Mouse (Mus musculus) hindbrain, postnatal 0 days (tissue): Measurements from ENCODE around the gene Gm8251. TPM values are rescaled to one million over a fixed set of nuclear protein-coding genes. Genes with fewer than 3 reads are reported as not detected.
"Not testable (repeated sequence)": the region's sequence is repeated elsewhere in the genome, so short reads cannot be mapped to it uniquely, and the experiment has no call there.

Source experiments
- ATAC-seq: fragments of 200-750 bp; cut with Nextera tagmentation; 2 replicates; pipeline ENCODE4 v1.8.0; 2017; ENCODE audit warnings: mild to moderate bottlenecking, moderate TSS enrichment, moderate library complexity
- DNase-seq: peaks from one replicate; pipeline ENCODE4 v3.0.0-alpha.2; 2015; ENCODE audit warnings: low spot score
- H3K27ac ChIP-seq: fragments of 300-500 bp; sonication (generic); 2 replicates; pipeline ENCODE4 v1.5.1; 2014; ENCODE audit warnings: mild to moderate bottlenecking
- H3K27me3 ChIP-seq: fragments of 300-500 bp; sonication (generic); 2 replicates; pipeline ENCODE4 v1.6.1; 2014; ENCODE audit warnings: low read length, mixed read lengths; ENCODE audit not compliant: insufficient read depth
- H3K36me3 ChIP-seq: fragments of 300-500 bp; sonication (generic); 2 replicates; pipeline ENCODE4 v1.6.1; 2014; ENCODE audit warnings: low read length, mixed read lengths; ENCODE audit not compliant: insufficient read depth
- H3K4me1 ChIP-seq: fragments of 300-500 bp; sonication (generic); 2 replicates; pipeline ENCODE4 v1.6.1; 2014; ENCODE audit warnings: antibody characterized with exemption, low read length, mixed read lengths; ENCODE audit not compliant: insufficient read depth
- H3K4me2 ChIP-seq: fragments of 300-500 bp; sonication (generic); 2 replicates; pipeline ENCODE4 v1.6.1; 2014; ENCODE audit warnings: low read depth, mild to moderate bottlenecking, low read length, moderate library complexity, mixed read lengths
- H3K4me3 ChIP-seq: fragments of 300-500 bp; sonication (generic); 2 replicates; pipeline ENCODE4 v1.5.1; 2014; ENCODE audit warnings: low read length
- H3K9ac ChIP-seq: fragments of 300-500 bp; sonication (generic); replicated peaks from 2 replicates; pipeline ENCODE4 v1.6.1; 2014; ENCODE audit warnings: mild to moderate bottlenecking, low read length, moderate library complexity, mixed read lengths
- H3K9me3 ChIP-seq: fragments of 300-500 bp; sonication (generic); 2 replicates; pipeline ENCODE4 v1.6.1; 2016; ENCODE audit warnings: low read length, mixed read lengths
- CTCF ChIP-seq: IDR thresholded peaks from 2 replicates; pipeline ENCODE4 v1.5.1; 2016; ENCODE audit warnings: antibody characterized with exemption, control low read depth, low read depth
- WGBS: fragments of 180-500 bp; shearing (Covaris S2); extraction: QIAGEN DNeasy Blood & Tissue Kit; methylation state at CpG from one replicate; pipeline ENCODE4 v1.1.7; 2014; 5-methylcytosine and 5-hydroxymethylcytosine counted together
- polyA plus RNA-seq: library from polyadenylated mRNA; unstranded; fragments of >200 nt; fragmentation: Nextera tagmentation; extraction: Ambion mirVana; gene quantifications from 2 replicates; pipeline ENCODE4 v1.2.1, GENCODE M21; 2015
- total RNA-seq: library from RNA; depleted of rRNA; stranded (reverse); fragments of >200 nt; gene quantifications from 2 replicates; pipeline ENCODE4 v1.2.3, GENCODE M21; 2014

The Gm8251 gene
- total and polyA plus RNA-seq, 2 experiments from 2014 or later: 0.03 TPM; not detected in 1

GRCm38 (mm10) chr1:44057805-44058204, 3.9 kb downstream of the Gm8251 start:
- H3K27me3 ChIP-seq: no peaks in the 10 kb centered on the region
- DNase-seq (no peak), ATAC-seq (no peak)
- H3K4me1 ChIP-seq: no peaks in the 10 kb centered on the region
- no peak overlapping the region for H3K4me3 ChIP-seq
- H3K9ac ChIP-seq: no peak overlapping the region
- H3K36me3 ChIP-seq: no peaks in the 10 kb centered on the region
- 89% methylated on average over 3 of the region's 3 CpGs for WGBS
- H3K9me3 ChIP-seq: no peaks in the 10 kb centered on the region
- no peak overlapping the region for H3K27ac ChIP-seq
- no peak for TF ChIP-seq CTCF
- H3K4me2 ChIP-seq: no peak overlapping the region

DNA sequence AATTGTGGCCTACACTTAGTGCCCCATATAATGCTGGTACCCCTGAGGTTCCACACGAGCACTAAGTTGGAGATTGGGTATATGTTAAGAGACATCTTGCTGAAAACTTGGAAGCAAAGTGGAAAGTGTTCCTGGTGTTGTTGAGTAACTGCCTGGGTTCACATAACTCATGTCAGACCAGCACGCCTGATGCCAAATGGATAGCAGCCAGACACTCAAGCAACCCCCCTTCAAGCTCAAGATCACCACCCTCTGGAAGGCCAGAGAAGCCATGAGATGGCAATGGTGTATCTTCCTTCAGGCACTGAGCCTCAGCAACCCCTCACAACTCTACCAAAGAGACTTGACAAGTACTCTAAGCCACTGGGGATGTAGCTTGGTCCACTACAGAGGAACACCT, 15.2 kb downstream of the Gm8251 start:
- WGBS: 73% methylated on average over 2 of the region's 2 CpGs
- Histone ChIP-seq H3K4me2 (no peak overlapping the region), H3K4me3 (no peak overlapping the region), H3K27me3 (no peaks in the 10 kb centered on the region), H3K27ac (no peak overlapping the region), H3K9ac (no peak overlapping the region), H3K4me1 (no peaks in the 10 kb centered on the region), H3K36me3 (no peaks in the 10 kb centered on the region), H3K9me3 (no peaks in the 10 kb centered on the region)
- DNase-seq (no peak), ATAC-seq (no peak)
- no peak for TF ChIP-seq CTCF

- 76% methylated on average over 5 of the region's 5 CpGs for WGBS
- H3K9ac ChIP-seq: not testable (repeated sequence)
Measured at GRCm38 (mm10) chr1:44045689-44046088, 16.0 kb downstream of the Gm8251 start.

GRCm38 (mm10) chr1:44042555-44042915, 19.2 kb downstream of the Gm8251 start:
- peak; percentile 33 for DNase-seq
- peak overlapping the region; percentile 91 for H3K4me2 ChIP-seq
- H3K4me3 ChIP-seq: peak overlapping the region; percentile 44
- H3K4me1 ChIP-seq: no peaks in the 10 kb centered on the region
- no peaks in the 10 kb centered on the region for H3K27me3 ChIP-seq
- WGBS: 0% methylated on average over 6 of the region's 6 CpGs
- TF ChIP-seq CTCF: no peak
- 0 out of 2 replicates have a peak overlapping the region, but pooled peaks have one; percentile 26 for H3K27ac ChIP-seq
- no peaks in the 10 kb centered on the region for H3K36me3 ChIP-seq
- H3K9me3 ChIP-seq: no peaks in the 10 kb centered on the region
- peak overlapping the region; percentile 58 for H3K9ac ChIP-seq
- peak; percentile 84 for ATAC-seq

More at GRCm38 (mm10) chr1:44045689-44046088, 16.0 kb downstream of the Gm8251 start:
- H3K27ac ChIP-seq, H3K4me1 ChIP-seq, ATAC-seq, DNase-seq, H3K4me3 ChIP-seq, H3K36me3 ChIP-seq, H3K4me2 ChIP-seq, H3K9me3 ChIP-seq, H3K27me3 ChIP-seq: not testable (repeated sequence)

DNA sequence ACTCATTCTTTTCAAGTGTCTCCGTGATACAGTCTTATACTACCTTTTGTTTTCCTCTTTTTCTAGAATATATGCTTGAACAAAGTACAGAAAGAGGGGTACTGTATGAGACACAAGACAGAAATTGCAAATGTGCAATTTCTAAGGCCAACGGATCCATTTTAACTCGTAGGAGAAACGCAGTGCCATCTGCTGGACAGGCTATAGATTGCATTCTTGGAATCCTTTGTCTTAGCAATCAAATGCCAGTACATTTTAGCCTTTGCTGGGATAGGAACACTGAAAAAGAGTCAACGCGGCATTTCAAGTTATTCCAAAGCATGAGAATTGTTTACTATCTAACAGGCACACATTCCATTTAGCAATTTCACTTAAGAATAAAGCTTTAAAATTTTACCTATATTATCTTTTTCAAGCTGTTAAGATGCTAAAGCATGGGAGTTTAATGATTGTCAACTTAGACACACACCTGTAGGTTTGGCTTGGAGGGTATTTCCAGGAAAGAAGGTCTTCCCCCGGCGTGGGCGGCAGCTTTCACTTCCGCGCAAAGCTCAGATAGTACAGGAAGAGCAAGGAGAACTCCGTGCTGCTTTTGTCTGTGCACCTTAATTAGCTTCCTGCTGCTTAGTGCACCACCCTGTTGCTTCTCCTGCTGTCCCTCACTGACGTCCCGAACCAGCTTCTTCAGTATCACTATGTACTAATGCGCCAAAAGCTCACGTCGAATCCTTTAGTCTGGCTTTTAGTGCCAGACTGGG, 19.8 kb downstream of the Gm8251 start:
- Histone ChIP-seq H3K9ac (peak overlapping the region; percentile 58), H3K4me3 (peak overlapping the region; percentile 44), H3K9me3 (no peaks in the 10 kb centered on the region), H3K36me3 (no peaks in the 10 kb centered on the region), H3K4me1 (no peaks in the 10 kb centered on the region), H3K27me3 (no peaks in the 10 kb centered on the region), H3K4me2 (peak overlapping the region; percentile 91), H3K27ac (0 out of 2 replicates have a peak overlapping the region, but pooled peaks have one; percentile 26)
- ATAC-seq (peak; percentile 87), DNase-seq (peak; percentile 89)
- WGBS: under 1% methylated on average over 17 of the region's 17 CpGs
- peak; percentile 89 for TF ChIP-seq CTCF

DNA sequence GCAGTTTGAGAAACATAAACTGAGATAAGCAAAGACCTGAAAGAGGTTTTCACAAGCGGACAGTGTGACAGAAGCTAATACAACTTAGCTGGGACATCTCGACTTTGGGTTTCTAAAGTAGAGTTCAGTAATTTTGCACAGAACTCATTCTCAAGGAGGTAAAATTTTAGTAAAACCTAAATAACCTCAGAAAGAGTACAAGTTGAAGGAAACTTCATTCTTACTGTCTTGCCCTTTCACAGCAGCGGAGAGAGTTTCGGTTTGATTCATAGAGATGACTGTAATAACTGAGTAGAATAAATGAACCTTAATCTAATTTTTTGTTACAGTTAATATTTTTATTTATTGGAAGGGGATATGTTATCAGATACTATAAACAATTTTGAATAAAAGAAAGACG, 28.8 kb downstream of the Gm8251 start:
- no peaks in the 10 kb centered on the region for H3K27me3 ChIP-seq
- H3K36me3 ChIP-seq: no peaks in the 10 kb centered on the region
- H3K27ac ChIP-seq: no peak overlapping the region
- no peaks in the 10 kb centered on the region for H3K9me3 ChIP-seq
- no peak for TF ChIP-seq CTCF
- WGBS: 90% methylated on average over 5 of the region's 5 CpGs
- no peak for ATAC-seq
- no peak for DNase-seq
- no peaks in the 10 kb centered on the region for H3K4me1 ChIP-seq
- no peak overlapping the region for H3K4me2 ChIP-seq
- no peak overlapping the region for H3K9ac ChIP-seq
- H3K4me3 ChIP-seq: no peak overlapping the region

DNA sequence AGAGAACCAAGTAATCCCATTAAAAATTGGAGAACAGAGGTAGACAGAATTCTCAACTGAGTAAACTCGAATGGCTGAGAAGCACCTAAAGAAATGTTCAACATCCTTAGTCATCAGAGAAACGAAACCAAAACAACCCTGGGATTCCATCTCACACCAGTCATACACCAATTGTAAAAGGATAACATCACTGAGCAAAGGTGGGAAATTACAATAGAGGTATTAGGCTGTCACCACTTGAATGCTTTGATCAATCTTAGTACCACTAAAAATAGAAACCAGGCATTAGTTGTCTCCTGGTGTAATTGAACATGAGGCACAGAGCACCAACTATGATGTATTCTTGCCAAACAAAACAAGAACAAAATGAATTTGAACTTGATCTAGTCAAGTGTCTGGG, 29.5 kb downstream of the Gm8251 start:
- Histone ChIP-seq H3K27ac (no peak overlapping the region), H3K4me2 (no peak overlapping the region), H3K9me3 (no peaks in the 10 kb centered on the region), H3K4me3 (no peak overlapping the region), H3K9ac (no peak overlapping the region), H3K36me3 (no peaks in the 10 kb centered on the region), H3K27me3 (no peaks in the 10 kb centered on the region), H3K4me1 (no peaks in the 10 kb centered on the region)
- WGBS: 72% methylated on average over 2 of the region's 2 CpGs
- DNase-seq: no peak
- no peak for ATAC-seq
- TF ChIP-seq CTCF: no peak
